Comparison of ENCODE assay signal across 22 mouse cellular contexts in genomic region chr7:16499671-16500104, GRCm38 (mm10). TPM values are rescaled to one million over a fixed set of nuclear protein-coding genes. Genes with fewer than 3 reads are reported as not detected.
DNase-seq lines count a peak whose midpoint lies in the region; ATAC-seq lines count a peak whose summit lies in the region.
"Had no signal": no experiment of that assay in that cellular context is flagged by ENCODE, and none has a peak within 500 bp of the region (broad histone marks: within the 10 kb centered on the region; RNA-seq: fewer than 3 reads in every experiment).

No protein-coding gene starts in this region.

- no peak overlapping the region for H3K4me2 ChIP-seq in forebrain, embryonic 13.5 days
- no peak overlapping the region for H3K4me2 ChIP-seq in hindbrain, embryonic 13.5 days
- no peak overlapping the region for H3K4me2 ChIP-seq in hindbrain, embryonic 11.5 days (replicated peaks; ENCODE audit: low read depth, low read length)
- no peak overlapping the region for H3K4me2 ChIP-seq in neural tube, embryonic 12.5 days (replicated peaks)
- H3K4me2 ChIP-seq in neural tube, embryonic 13.5 days = no peak overlapping the region
- H3K4me2 ChIP-seq: heart, embryonic 15.5 days; liver, embryonic 12.5 days; lung, embryonic 14.5 days had no signal

- no peak overlapping the region for H3K27ac ChIP-seq in forebrain, embryonic 13.5 days
- no peak overlapping the region for H3K27ac ChIP-seq in forebrain, embryonic 10.5 days
- H3K27ac ChIP-seq in hindbrain, embryonic 13.5 days = no peak overlapping the region
- no peak overlapping the region for H3K27ac ChIP-seq in hindbrain, embryonic 11.5 days (ENCODE audit: low read depth, low read length)
- H3K27ac ChIP-seq in neural tube, embryonic 12.5 days = no peak overlapping the region
- no peak overlapping the region for H3K27ac ChIP-seq in neural tube, embryonic 13.5 days (replicated peaks)
- H3K27ac ChIP-seq: heart, embryonic 15.5 days; liver, embryonic 12.5 days had no signal

- no peaks in the 10 kb centered on the region for H3K4me1 ChIP-seq in forebrain, embryonic 13.5 days
- H3K4me1 ChIP-seq in forebrain, embryonic 10.5 days = no peaks in the 10 kb centered on the region
- peaks cover 8% of the 10 kb centered on the region for H3K4me1 ChIP-seq in hindbrain, embryonic 13.5 days (replicated peaks)
- no peaks in the 10 kb centered on the region for H3K4me1 ChIP-seq in hindbrain, embryonic 11.5 days (replicated peaks; ENCODE audit: control insufficient read depth, insufficient read depth, low read length)
- H3K4me1 ChIP-seq in neural tube, embryonic 12.5 days = no peaks in the 10 kb centered on the region
- H3K4me1 ChIP-seq in neural tube, embryonic 13.5 days (replicated peaks) = 0 out of 2 replicates have a peak, but pooled peaks cover 6% of the 10 kb centered on the region
- H3K4me1 ChIP-seq: liver, embryonic 12.5 days had no signal

- DNase-seq in forebrain, embryonic 10.5 days (ENCODE audit: extremely low spot score, low spot score) = no peak
- DNase-seq in hindbrain, embryonic 11.5 days (ENCODE audit: low spot score) = no peak
- no peak for DNase-seq in neural tube, embryonic 10.5 days (ENCODE audit: extremely low spot score, low spot score)
- DNase-seq: adrenal gland, adult 8-10 months; cerebellum, adult 11-12 months; heart, adult 18-20 months; kidney, adult 2 months; kidney, postnatal 25 days; lung, embryonic 14.5 days; lung, postnatal 4 days; thymus, adult 18-20 months had no signal

- ATAC-seq in forebrain, embryonic 13.5 days = peak; percentile 45; the same call in 1 of the 2 replicates
- peak; percentile 55; the same call in 1 of the 2 replicates for ATAC-seq in hindbrain, embryonic 13.5 days (ENCODE audit: low FRiP score)
- no peak for ATAC-seq in hindbrain, embryonic 11.5 days (ENCODE audit: low FRiP score)
- ATAC-seq in neural tube, embryonic 12.5 days (ENCODE audit: low FRiP score, low read depth) = peak; percentile 41; the same call in 1 of the 2 replicates
- ATAC-seq in neural tube, embryonic 13.5 days (ENCODE audit: low read depth) = peak; percentile 65; the same call in 1 of the 2 replicates
- ATAC-seq in activated CD4-positive, CD25-positive, alpha-beta regulatory T cell, adult 4 months = no peak
- ATAC-seq: liver, embryonic 12.5 days had no signal

- no peaks in the 10 kb centered on the region for H3K27me3 ChIP-seq in forebrain, embryonic 13.5 days
- no peaks in the 10 kb centered on the region for H3K27me3 ChIP-seq in forebrain, embryonic 10.5 days (ENCODE audit: poor library complexity, severe bottlenecking)
- no peaks in the 10 kb centered on the region for H3K27me3 ChIP-seq in hindbrain, embryonic 13.5 days
- no peaks in the 10 kb centered on the region for H3K27me3 ChIP-seq in hindbrain, embryonic 11.5 days (ENCODE audit: control insufficient read depth, insufficient read depth, low read length)
- no peaks in the 10 kb centered on the region for H3K27me3 ChIP-seq in neural tube, embryonic 12.5 days (replicated peaks)
- no peaks in the 10 kb centered on the region for H3K27me3 ChIP-seq in neural tube, embryonic 13.5 days
- H3K27me3 ChIP-seq: CH12.LX; heart, embryonic 15.5 days; liver, embryonic 12.5 days had no signal

- H3K4me3 ChIP-seq in forebrain, embryonic 13.5 days = no peak overlapping the region
- no peak overlapping the region for H3K4me3 ChIP-seq in forebrain, embryonic 10.5 days
- no peak overlapping the region for H3K4me3 ChIP-seq in hindbrain, embryonic 13.5 days
- no peak overlapping the region for H3K4me3 ChIP-seq in hindbrain, embryonic 11.5 days (ENCODE audit: low read depth, low read length)
- H3K4me3 ChIP-seq in neural tube, embryonic 12.5 days = no peak overlapping the region
- no peak overlapping the region for H3K4me3 ChIP-seq in neural tube, embryonic 13.5 days
- H3K4me3 ChIP-seq: erythroblast, embryonic 14.5 days; heart, embryonic 15.5 days; liver, embryonic 12.5 days had no signal

- WGBS in forebrain, embryonic 13.5 days = 81% methylated on average over 6 of the region's 6 CpGs
- 93% methylated on average over 6 of the region's 6 CpGs for WGBS in forebrain, embryonic 10.5 days
- 75% methylated on average over 6 of the region's 6 CpGs for WGBS in hindbrain, embryonic 13.5 days
- 79% methylated on average over 6 of the region's 6 CpGs for WGBS in hindbrain, embryonic 11.5 days
- 67% methylated on average over 6 of the region's 6 CpGs for WGBS in neural tube, embryonic 12.5 days
- WGBS in neural tube, embryonic 13.5 days = 66% methylated on average over 6 of the region's 6 CpGs

- no peaks in the 10 kb centered on the region for H3K9me3 ChIP-seq in forebrain, embryonic 13.5 days (replicated peaks)
- H3K9me3 ChIP-seq in forebrain, embryonic 10.5 days = no peaks in the 10 kb centered on the region
- no peaks in the 10 kb centered on the region for H3K9me3 ChIP-seq in hindbrain, embryonic 13.5 days
- no peaks in the 10 kb centered on the region for H3K9me3 ChIP-seq in hindbrain, embryonic 11.5 days (ENCODE audit: control insufficient read depth, low read length)
- no peaks in the 10 kb centered on the region for H3K9me3 ChIP-seq in neural tube, embryonic 12.5 days
- no peaks in the 10 kb centered on the region for H3K9me3 ChIP-seq in neural tube, embryonic 13.5 days
- H3K9me3 ChIP-seq: heart, embryonic 15.5 days; liver, embryonic 12.5 days had no signal

- no peak overlapping the region for H3K9ac ChIP-seq in forebrain, embryonic 13.5 days
- H3K9ac ChIP-seq in hindbrain, embryonic 13.5 days = no peak overlapping the region
- no peak overlapping the region for H3K9ac ChIP-seq in hindbrain, embryonic 11.5 days (ENCODE audit: low read depth, low read length)
- H3K9ac ChIP-seq in neural tube, embryonic 12.5 days = no peak overlapping the region
- no peak overlapping the region; the same call in 1 of the 2 replicates for H3K9ac ChIP-seq in neural tube, embryonic 13.5 days
- H3K9ac ChIP-seq: heart, embryonic 15.5 days; liver, embryonic 12.5 days; lung, embryonic 14.5 days had no signal

- peaks cover 87% of the 10 kb centered on the region for H3K36me3 ChIP-seq in forebrain, embryonic 13.5 days (ENCODE audit: poor library complexity, severe bottlenecking)
- H3K36me3 ChIP-seq in forebrain, embryonic 10.5 days (replicated peaks) = peaks cover 91% of the 10 kb centered on the region
- H3K36me3 ChIP-seq in hindbrain, embryonic 13.5 days = peaks cover 79% of the 10 kb centered on the region
- peaks cover 18% of the 10 kb centered on the region for H3K36me3 ChIP-seq in hindbrain, embryonic 11.5 days (ENCODE audit: control insufficient read depth, insufficient read depth, low read length)
- H3K36me3 ChIP-seq in neural tube, embryonic 12.5 days = peaks cover 67% of the 10 kb centered on the region
- peaks cover 79% of the 10 kb centered on the region for H3K36me3 ChIP-seq in neural tube, embryonic 13.5 days

RNA-seq across cellular contexts. Expression of gene Npas1, which starts 22.2 kb away (rescaled TPM):
- polyA plus RNA-seq in forebrain, embryonic 13.5 days (2015; fragmentation: Nextera tagmentation; extraction: Ambion mirVana) = 2.1 and 3.4 TPM in 2 replicates
- 0.71 and 1.2 TPM in 2 replicates for polyA plus RNA-seq in forebrain, embryonic 10.5 days (2016; fragmentation: Nextera tagmentation; extraction: Ambion mirVana)
- 2.3 and 2.5 TPM in 2 replicates for polyA plus RNA-seq in hindbrain, embryonic 13.5 days (2015; fragmentation: Nextera tagmentation; extraction: Ambion mirVana)
- 0.14 and 0.34 TPM in 2 replicates for polyA plus RNA-seq in hindbrain, embryonic 11.5 days (2014; fragmentation: Nextera tagmentation; extraction: Ambion mirVana)
- polyA plus RNA-seq in neural tube, embryonic 12.5 days (2016; fragmentation: Nextera tagmentation; extraction: Ambion mirVana) = 1.0 and 1.4 TPM in 2 replicates
- 1.6 and 1.7 TPM in 2 replicates for polyA plus RNA-seq in neural tube, embryonic 13.5 days (2015; fragmentation: Nextera tagmentation; extraction: Ambion mirVana)
- under 1 TPM in 1 of 2 experiments, not detected in 1; 0.22 TPM for polyA plus RNA-seq in activated CD4-positive, CD25-positive, alpha-beta regulatory T cell, adult 4 months (2017; shearing (Covaris generic))
- polyA plus RNA-seq: erythroblast, embryonic 14.5 days; kidney, adult 2 months; limb, embryonic 11.5 days; lung, embryonic 14.5 days; stomach, embryonic 14.5 days had no signal

RNA-seq across cellular contexts. Expression of gene Tmem160, which starts 47.1 kb away (rescaled TPM):
- polyA plus RNA-seq in forebrain, embryonic 13.5 days (2015; fragmentation: Nextera tagmentation; extraction: Ambion mirVana) = 55.7 and 56.4 TPM in 2 replicates
- 64.4 and 68.5 TPM in 2 replicates for polyA plus RNA-seq in forebrain, embryonic 10.5 days (2016; fragmentation: Nextera tagmentation; extraction: Ambion mirVana)
- polyA plus RNA-seq in hindbrain, embryonic 13.5 days (2015; fragmentation: Nextera tagmentation; extraction: Ambion mirVana) = 55.9 and 60.8 TPM in 2 replicates
- polyA plus RNA-seq in hindbrain, embryonic 11.5 days (2014; fragmentation: Nextera tagmentation; extraction: Ambion mirVana) = 51.4 and 56.5 TPM in 2 replicates
- polyA plus RNA-seq in neural tube, embryonic 12.5 days (2016; fragmentation: Nextera tagmentation; extraction: Ambion mirVana) = 58.5 and 66.6 TPM in 2 replicates
- 54.6 and 59.0 TPM in 2 replicates for polyA plus RNA-seq in neural tube, embryonic 13.5 days (2015; fragmentation: Nextera tagmentation; extraction: Ambion mirVana)
- polyA plus RNA-seq in activated CD4-positive, CD25-positive, alpha-beta regulatory T cell, adult 4 months (2017; shearing (Covaris generic)) = 1 to 10 TPM; 5.7 to 9.2 TPM

Comparison
In these comparisons a context has a peak if more than half of its experiments do, and no peak if none do; other contexts are left out.
1. ATAC-seq: peak in forebrain, embryonic 13.5 days (single experiment), hindbrain, embryonic 13.5 days (single experiment), neural tube, embryonic 12.5 days (single experiment) and neural tube, embryonic 13.5 days (single experiment); none in hindbrain, embryonic 11.5 days (single experiment) and activated CD4-positive, CD25-positive, alpha-beta regulatory T cell, adult 4 months (single experiment).